Mouse (Mus musculus) spleen, postnatal 10 days (tissue): ENCODE measurements around the gene Chd9.
A peak's percentile ranks its signal among the peaks of the same experiment; 100 is the strongest.

Experiments used
- DNase-seq, 2 experiments: peaks; one replicate each; pipeline ENCODE4 v3.0.0; 2021 to 2022; ENCODE audit warnings: low spot score in 2 of 2

Gene Chd9

GRCm38 (mm10) chr8:90839725-90840714 is 11.9 kb downstream of the Chd9 start:
- no peak for DNase-seq

GRCm38 (mm10) chr8:90841321-90841720 is 13.2 kb downstream of the Chd9 start:
- DNase-seq = no peak

- peak in 1 of 2 experiments; percentile 59 for DNase-seq
These were observed 15.0 kb downstream of the Chd9 start for GRCm38 (mm10) chr8:90843127-90843526.

GRCm38 (mm10) chr8:90844179-90844967 is 16.2 kb downstream of the Chd9 start:
- no peak for DNase-seq

GRCm38 (mm10) chr8:90847980-90848379 is 19.8 kb downstream of the Chd9 start:
- no peak for DNase-seq

GRCm38 (mm10) chr8:90849462-90850050 is 21.4 kb downstream of the Chd9 start:
- DNase-seq = no peak

- DNase-seq = no peak
These were observed 23.4 kb downstream of the Chd9 start for GRCm38 (mm10) chr8:90851544-90851943.

- no peak for DNase-seq
These were observed 26.0 kb downstream of the Chd9 start for GRCm38 (mm10) chr8:90853971-90854670.

GRCm38 (mm10) chr8:90854671-90855161 is 26.6 kb downstream of the Chd9 start:
- DNase-seq = no peak

- no peak for DNase-seq
These were observed 28.0 kb downstream of the Chd9 start for GRCm38 (mm10) chr8:90856171-90856570.

GRCm38 (mm10) chr8:90856952-90857351 is 28.8 kb downstream of the Chd9 start:
- DNase-seq = no peak

GRCm38 (mm10) chr8:90858071-90858470 is 29.9 kb downstream of the Chd9 start:
- no peak for DNase-seq

- DNase-seq = peak in 1 of 2 experiments; percentile 41
These were observed 33.3 kb downstream of the Chd9 start for GRCm38 (mm10) chr8:90861266-90861944.

- DNase-seq = no peak
These were observed 33.9 kb downstream of the Chd9 start for GRCm38 (mm10) chr8:90862038-90862437.

GRCm38 (mm10) chr8:90867061-90867460 is 38.9 kb downstream of the Chd9 start:
- DNase-seq = no peak

GRCm38 (mm10) chr8:90867911-90868310 is 39.8 kb downstream of the Chd9 start:
- DNase-seq = no peak

- no peak for DNase-seq
These were observed 40.2 kb downstream of the Chd9 start for GRCm38 (mm10) chr8:90868334-90868733.

GRCm38 (mm10) chr8:90869071-90869919 is 41.1 kb downstream of the Chd9 start:
- peak in 1 of 2 experiments; percentile 27 for DNase-seq

GRCm38 (mm10) chr8:90869920-90870777 is 42.0 kb downstream of the Chd9 start:
- DNase-seq = no peak
